Mouse (Mus musculus): ENCODE measurements around the gene Uqcc3. TPM values are rescaled to one million over a fixed set of nuclear protein-coding genes. Genes with fewer than 3 reads are reported as not detected.
"Not testable (repeated sequence)": the region's sequence is repeated elsewhere in the genome, so short reads cannot be mapped to it uniquely, and the experiment has no call there.

The Uqcc3 gene
- total RNA-seq, 2 experiments from 2014 or later = 55.9 to 62.8 TPM

DNA sequence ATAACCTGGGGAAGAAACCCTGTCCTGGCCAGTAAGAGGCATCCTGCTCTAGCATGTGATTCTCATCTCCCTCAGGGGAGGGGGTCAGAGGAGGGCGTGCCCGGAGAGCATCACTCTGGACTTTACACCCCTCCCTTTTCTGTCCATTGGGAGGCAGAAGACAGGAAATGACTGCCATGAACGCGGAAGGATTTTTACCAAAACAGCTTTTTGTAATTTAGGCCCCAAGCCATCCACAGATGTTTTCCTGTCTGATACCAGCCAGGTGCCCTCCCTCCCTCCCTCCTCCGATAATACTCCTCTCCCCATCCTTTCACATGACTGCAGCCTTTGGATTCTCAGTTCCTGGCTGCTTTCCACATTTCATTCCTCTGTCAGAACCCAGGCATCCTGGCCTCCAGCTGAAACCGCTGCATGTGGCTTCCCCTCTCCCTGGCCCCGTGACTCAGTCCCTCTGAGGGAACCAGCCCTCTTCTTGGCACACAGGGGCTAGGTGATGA lies 30.3 kb downstream of the Uqcc3 start, which contains the start of gene Lrrn4cl:
Lrrn4cl (plus strand) TSS at position 367 of the 500 bp plus-strand sequence.
- DNase-seq = peak; percentile 47 to 72

GRCm38 (mm10) chr19:8848356-8848755 lies 32.4 kb downstream of the Uqcc3 start:
- no peak for DNase-seq

DNA sequence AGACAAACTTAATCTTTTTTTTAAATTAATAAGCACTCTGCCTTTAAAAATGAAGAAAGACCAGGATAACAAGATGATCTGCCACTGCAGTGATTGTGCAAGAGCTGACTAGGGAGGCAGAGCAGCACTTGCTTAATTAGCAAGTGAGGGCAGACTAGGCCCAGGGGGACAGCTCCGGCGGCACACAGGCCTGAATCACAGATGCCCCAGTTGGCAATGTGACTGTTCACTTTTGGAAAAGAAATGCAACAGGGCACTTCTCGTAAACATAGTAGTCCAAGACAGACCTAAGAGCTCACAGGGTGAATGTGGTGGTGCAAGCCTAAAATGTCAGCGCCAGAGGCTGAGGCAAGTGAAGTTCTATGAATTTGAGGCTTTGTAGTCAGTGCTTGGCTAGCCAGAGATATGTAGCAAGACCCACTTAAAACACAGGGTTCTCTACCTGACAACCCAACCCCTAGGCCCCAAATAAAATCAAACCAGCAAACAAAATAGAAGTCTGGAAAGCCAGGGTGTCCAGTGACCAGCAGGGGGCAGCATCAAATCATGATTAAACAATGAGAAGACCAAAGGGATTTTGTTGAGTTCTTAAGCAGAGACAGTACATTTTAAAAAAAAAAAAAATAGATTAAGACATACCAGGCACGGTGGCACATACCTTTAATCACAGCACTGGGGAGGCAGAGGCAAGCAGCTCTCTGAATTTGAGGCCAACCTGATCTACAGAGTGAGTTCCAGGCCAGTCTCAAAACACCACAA lies 36.2 kb downstream of the Uqcc3 start:
- peak; percentile 69 to 94 for DNase-seq

- peak; percentile 43 to 45 for DNase-seq
Observed at GRCm38 (mm10) chr19:8842961-8843360, 37.8 kb downstream of the Uqcc3 start.

DNA sequence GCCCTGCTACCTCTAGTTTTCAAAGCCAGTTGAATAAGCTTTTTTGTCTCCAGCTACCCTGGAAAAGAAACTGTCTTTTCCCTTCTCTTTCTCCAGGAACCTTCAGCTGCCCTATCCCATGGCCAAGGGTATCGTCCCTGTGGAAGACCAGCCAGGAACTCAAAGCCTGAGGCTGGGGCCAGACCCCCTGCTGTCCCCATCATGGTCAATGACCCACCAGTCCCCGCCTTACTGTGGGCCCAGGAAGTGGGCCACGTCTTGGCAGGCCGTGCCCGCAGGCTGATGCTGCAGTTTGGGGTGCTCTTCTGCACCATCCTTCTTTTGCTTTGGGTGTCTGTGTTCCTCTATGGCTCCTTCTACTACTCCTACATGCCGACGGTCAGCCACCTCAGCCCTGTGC lies 39.7 kb downstream of the Uqcc3 start:
- no peak for DNase-seq

- DNase-seq = peak; percentile 83 to 86
Observed at GRCm38 (mm10) chr19:8839908-8840791, 40.6 kb downstream of the Uqcc3 start.

DNA sequence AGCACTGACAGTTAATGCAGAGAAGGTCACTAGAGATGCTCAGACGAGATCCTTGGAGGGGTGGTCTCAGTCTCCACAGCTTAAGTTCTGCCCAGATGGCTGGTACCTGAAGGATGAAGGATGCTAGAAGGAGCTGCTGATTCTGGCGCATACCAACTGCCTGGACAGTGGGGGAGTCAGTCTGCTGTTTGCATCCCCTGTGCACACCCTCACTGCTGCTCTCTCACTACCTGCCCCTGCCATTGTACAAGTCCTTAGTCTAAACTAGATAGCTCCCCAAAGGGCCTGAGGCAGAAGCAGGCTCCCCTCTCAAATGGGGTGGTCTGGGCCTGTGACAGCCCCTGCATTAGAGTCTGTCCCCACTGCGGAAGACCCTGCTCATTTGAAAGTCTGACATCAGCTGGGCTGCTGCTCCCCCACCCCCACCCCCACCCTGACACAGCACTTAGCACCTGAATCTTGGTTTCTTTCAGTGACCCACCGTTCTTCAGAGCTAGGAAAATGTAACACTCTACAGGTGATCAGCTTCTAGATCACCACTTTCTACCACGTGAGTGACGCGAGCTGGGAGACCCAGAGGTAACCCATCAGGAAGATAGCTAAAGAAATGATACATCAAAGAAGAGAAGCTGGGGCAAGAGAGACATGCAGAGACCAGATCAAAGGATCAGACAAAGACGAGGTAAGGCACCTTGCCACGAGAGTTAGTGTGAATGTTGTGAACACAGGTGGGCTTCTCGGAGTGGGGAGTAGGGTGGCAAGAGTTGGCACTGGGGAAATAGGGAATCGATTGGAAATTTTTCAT lies 41.4 kb downstream of the Uqcc3 start, which contains the start of gene Gng3:
Gng3 (minus strand) TSS at position 92 of the 805 bp plus-strand sequence.
- no peak for DNase-seq

GRCm38 (mm10) chr19:8838041-8838730 lies 42.5 kb downstream of the Uqcc3 start:
- DNase-seq = peak; percentile 39 to 58

- peak; percentile 85 to 91 for DNase-seq
Observed at GRCm38 (mm10) chr19:8837251-8837791, 43.4 kb downstream of the Uqcc3 start, which contains the start of gene Bscl2. Gene Bscl2 (plus strand): TSS chr19:8837467.

GRCm38 (mm10) chr19:8836327-8836726 lies 44.4 kb downstream of the Uqcc3 start:
- not testable (repeated sequence) for DNase-seq

DNA sequence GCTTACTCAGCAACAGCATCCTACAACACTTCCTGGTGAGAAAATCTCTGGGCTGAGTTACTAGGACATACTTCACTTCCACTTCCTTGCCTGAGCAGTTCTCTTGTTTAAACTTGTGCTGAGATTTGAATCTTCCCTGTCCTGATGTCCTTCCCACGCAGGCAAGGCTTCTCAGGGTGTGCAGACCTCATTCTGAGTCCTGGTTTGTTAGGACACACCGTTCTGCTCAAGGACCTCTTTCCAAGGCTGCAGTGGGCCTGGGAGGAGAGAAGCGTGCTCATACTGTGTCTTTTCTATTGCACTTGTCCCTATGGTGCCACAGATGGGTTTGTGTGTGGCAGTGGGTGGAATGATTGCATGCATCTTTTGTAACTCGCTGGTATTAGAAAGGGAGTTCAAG lies 47.8 kb downstream of the Uqcc3 start:
- no peak for DNase-seq

DNA sequence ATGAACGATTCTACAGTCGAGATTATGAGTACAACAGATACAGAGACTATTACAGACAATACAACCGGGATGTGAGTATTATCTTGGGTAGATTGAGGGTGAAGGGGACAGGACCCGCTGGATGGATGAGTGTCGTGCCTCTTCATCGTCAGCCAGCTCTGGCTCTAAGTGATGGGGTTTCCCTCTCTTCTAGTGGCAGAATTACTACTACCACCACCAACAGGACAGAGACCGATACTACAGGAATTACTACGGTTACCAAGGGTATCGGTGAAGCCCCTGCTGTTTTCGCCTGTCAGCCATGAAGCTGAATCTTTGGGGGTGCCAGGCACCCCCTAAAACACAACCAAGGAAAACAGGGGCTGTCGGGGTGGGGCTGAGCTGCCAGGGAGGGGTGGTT lies 49.5 kb downstream of the Uqcc3 start:
- DNase-seq = no peak

- DNase-seq = no peak
Observed at GRCm38 (mm10) chr19:8830664-8831063, 50.1 kb downstream of the Uqcc3 start.

Small RNAs within 50 kb of the gene (microRNA-seq; reads per million reads assigned to microRNA genes)
- gene Mir5136 = 0 reads per million in 2 experiments

Other genes with a start within 250 kb of the Uqcc3 start
- gene Chrm1, start 217.1 kb downstream of the Uqcc3 start, total RNA-seq (2021) = under 1 TPM in 1 of 2 experiments, not detected in 1; 0.10 TPM
- gene Slc3a2, start 157.6 kb downstream of the Uqcc3 start, total RNA-seq (2021) = 10 to 100 TPM; 42.4 to 48.1 TPM
- gene Wdr74, start 145.1 kb downstream of the Uqcc3 start, total RNA-seq (2021) = 10 to 100 TPM; 18.8 to 22.3 TPM
- gene 1700092M07Rik, start 140.2 kb downstream of the Uqcc3 start, total RNA-seq (2021) = under 1 TPM in 1 of 2 experiments, not detected in 1; 0.72 TPM
- 10 to 100 TPM; 21.3 to 27.1 TPM for gene Stx5a, start 139.5 kb downstream of the Uqcc3 start, total RNA-seq (2021)
- gene Nxf1, start 123.8 kb downstream of the Uqcc3 start, total RNA-seq (2021) = 10 to 100 TPM; 31.6 to 35.6 TPM
- gene Tmem223, start 109.9 kb downstream of the Uqcc3 start, total RNA-seq (2021) = 100 to 1,000 TPM; 133 to 134 TPM
- gene Tmem179b, start 106.5 kb downstream of the Uqcc3 start, total RNA-seq (2021) = 10 to 100 TPM; 12.0 to 12.6 TPM
- gene Taf6l, start 94.5 kb downstream of the Uqcc3 start, total RNA-seq (2021) = 1 to 10 TPM; 7.2 to 8.6 TPM
- gene Polr2g, start 82.3 kb downstream of the Uqcc3 start, total RNA-seq (2021) = 10 to 100 TPM; 58.3 to 60.9 TPM
- gene Zbtb3, start 78.4 kb downstream of the Uqcc3 start, total RNA-seq (2021) = 1 to 10 TPM in 1 of 2 experiments, under 1 TPM in 1; 0.79 to 1.6 TPM
- 10 to 100 TPM; 13.6 to 18.3 TPM for gene Ttc9c, start 61.6 kb downstream of the Uqcc3 start, total RNA-seq (2021)
- gene Hnrnpul2, start 60.9 kb downstream of the Uqcc3 start, total RNA-seq (2021) = 10 to 100 TPM; 47.2 to 47.4 TPM
- not detected for gene AC129217.1, start 51.1 kb downstream of the Uqcc3 start, total RNA-seq (2021)
- gene Bscl2, start 43.5 kb downstream of the Uqcc3 start, total RNA-seq (2021) = 10 to 100 TPM; 24.7 to 32.2 TPM
- gene Gng3, start 41.7 kb downstream of the Uqcc3 start, total RNA-seq (2021) = not detected
- gene Lrrn4cl, start 30.2 kb downstream of the Uqcc3 start, total RNA-seq (2021) = 1 to 10 TPM; 2.3 to 3.6 TPM
- 100 to 1,000 TPM; 125 to 132 TPM for gene Ubxn1, start 9.4 kb downstream of the Uqcc3 start, total RNA-seq (2021)
- gene Lbhd1, start 2.8 kb upstream of the Uqcc3 start, total RNA-seq (2021) = 1 to 10 TPM; 1.6 to 3.8 TPM
- not detected for gene Gm49403, start 3.0 kb upstream of the Uqcc3 start, total RNA-seq (2021)
- 10 to 100 TPM; 19.1 to 20.1 TPM for gene 1810009A15Rik, start 7.9 kb upstream of the Uqcc3 start, total RNA-seq (2021)
- 1 to 10 TPM in 1 of 2 experiments, not detected in 1; 3.4 TPM for gene Gm49416, start 8.0 kb upstream of the Uqcc3 start, total RNA-seq (2021)
- gene Ints5, start 12.1 kb upstream of the Uqcc3 start, total RNA-seq (2021) = 10 to 100 TPM; 11.2 to 11.5 TPM
- 10 to 100 TPM; 45.0 to 52.1 TPM for gene Ganab, start 17.1 kb upstream of the Uqcc3 start, total RNA-seq (2021)
- 10 to 100 TPM; 38.0 to 38.7 TPM for gene B3gat3, start 39.5 kb upstream of the Uqcc3 start, total RNA-seq (2021)
- gene Rom1, start 48.4 kb upstream of the Uqcc3 start, total RNA-seq (2021) = 10 to 100 TPM; 25.7 to 34.7 TPM
- gene Eml3, start 48.6 kb upstream of the Uqcc3 start, total RNA-seq (2021) = 1 to 10 TPM; 5.7 to 7.6 TPM
- gene Mta2, start 61.0 kb upstream of the Uqcc3 start, total RNA-seq (2021) = 10 to 100 TPM; 28.8 to 30.1 TPM
- 1 to 10 TPM; 8.2 to 9.5 TPM for gene Tut1, start 72.9 kb upstream of the Uqcc3 start, total RNA-seq (2021)
- 100 to 1,000 TPM; 239 to 257 TPM for gene Eef1g, start 86.1 kb upstream of the Uqcc3 start, total RNA-seq (2021)
- gene Ahnak, start 108.4 kb upstream of the Uqcc3 start, total RNA-seq (2021) = 100 to 1,000 TPM; 341 to 356 TPM
- gene Scgb1a1, start 207.0 kb upstream of the Uqcc3 start, total RNA-seq (2021) = 10 to 100 TPM in 1 of 2 experiments, not detected in 1; 80.4 TPM